Mouse (Mus musculus) ES-CJ7 (cell line): Measurements from ENCODE around the gene Bcl2l10.
"Not testable (repeated sequence)": the region's sequence is repeated elsewhere in the genome, so short reads cannot be mapped to it uniquely, and the experiment has no call there.

Experiments
- DNase-seq: peaks from one replicate; pipeline ENCODE4 v3.0.0; 2011; ENCODE audit warnings: low read depth, low spot score

Bcl2l10 gene

DNA sequence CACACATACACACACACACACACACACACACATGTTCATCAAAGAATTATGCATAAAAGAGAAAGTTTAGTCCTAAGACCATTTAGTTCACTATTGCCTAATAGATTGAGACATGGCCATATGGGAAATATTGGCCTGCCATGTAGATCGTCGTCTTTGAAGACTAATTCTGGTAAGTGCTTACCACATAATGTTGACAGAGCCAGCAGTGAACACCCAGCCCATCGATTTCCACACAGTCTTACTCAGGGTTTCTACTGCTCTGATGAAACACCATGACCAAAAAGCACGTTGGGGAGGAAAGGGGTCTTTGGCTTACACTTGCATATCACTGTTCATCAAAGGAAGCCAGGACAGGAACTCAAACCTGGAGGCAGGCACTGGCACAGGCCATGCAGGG is 5.1 kb upstream of the Bcl2l10 start:
- DNase-seq = no peak

DNA sequence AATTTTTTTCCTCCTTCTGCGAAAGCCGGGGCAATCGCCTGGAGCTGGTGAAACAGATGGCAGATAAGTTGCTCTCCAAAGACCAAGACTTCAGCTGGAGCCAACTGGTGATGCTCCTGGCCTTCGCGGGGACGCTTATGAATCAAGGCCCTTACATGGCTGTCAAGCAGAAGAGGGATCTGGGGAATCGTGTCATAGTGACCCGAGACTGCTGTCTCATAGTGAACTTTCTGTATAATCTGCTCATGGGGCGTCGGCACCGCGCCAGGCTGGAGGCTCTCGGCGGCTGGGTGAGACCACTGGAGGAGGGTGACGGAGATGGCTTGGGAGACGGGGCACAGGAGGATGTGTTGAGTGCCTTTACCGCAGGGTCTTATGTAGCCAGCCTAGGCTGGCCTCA is 508 bp downstream of the Bcl2l10 start:
- no peak for DNase-seq

DNA sequence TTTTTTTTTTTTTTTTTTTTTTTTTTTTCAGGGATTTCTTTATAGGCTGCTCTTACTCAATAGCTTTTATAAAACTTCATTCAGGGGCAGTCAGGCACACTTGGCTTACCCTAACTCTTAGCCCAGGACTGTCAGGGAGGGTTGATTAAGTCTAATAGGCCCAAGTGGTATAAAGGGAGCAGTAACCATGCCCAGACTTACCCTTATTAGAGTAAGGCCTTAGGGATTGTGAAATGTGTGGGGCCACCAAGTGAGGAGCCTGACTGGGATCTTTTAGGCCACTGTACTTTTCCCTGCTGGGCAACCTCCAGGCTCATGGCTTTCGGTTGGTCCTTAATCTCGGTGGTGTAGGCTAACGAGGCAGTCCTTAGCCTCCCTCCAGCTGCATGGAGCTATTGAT is 1.1 kb downstream of the Bcl2l10 start:
- DNase-seq = no peak

DNA sequence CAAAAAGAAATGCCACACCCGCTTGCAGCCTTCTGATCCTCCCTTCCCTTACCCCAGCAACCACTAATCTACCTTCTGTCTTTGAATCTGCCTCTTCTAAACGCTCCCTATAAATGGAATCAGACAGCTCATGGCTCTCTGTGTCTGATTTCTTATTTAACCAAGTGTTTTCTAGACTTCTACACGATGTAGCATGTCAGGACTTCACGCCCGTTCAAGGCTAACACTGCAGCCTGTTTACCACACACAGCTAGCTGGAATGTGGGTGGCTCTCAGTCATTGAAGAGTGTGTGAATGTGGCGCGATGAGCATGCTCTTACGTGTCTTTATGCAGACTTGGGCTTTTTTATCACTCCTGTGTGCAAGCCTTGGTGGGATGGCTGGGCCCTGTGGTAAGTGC is 5.5 kb downstream of the Bcl2l10 start:
- no peak for DNase-seq

DNA sequence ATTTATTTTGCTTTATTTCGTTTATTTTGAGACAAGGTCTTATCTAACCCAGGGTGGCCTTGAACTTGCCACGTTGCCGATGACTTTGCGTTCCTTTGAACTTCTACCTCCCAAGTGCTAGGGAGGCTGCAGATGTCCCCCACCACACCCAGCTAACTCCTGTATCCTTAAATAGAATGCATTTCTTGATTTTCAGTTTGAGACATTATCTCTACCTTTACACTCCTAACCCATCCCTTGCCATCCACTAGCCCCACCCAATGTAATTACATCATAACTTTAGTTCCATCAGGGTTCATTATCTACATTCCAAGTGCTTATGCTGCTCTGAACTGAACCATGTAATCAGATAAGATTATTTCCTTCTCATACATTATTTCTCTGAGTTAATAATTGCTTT is 8.2 kb downstream of the Bcl2l10 start:
- DNase-seq = no peak

DNA sequence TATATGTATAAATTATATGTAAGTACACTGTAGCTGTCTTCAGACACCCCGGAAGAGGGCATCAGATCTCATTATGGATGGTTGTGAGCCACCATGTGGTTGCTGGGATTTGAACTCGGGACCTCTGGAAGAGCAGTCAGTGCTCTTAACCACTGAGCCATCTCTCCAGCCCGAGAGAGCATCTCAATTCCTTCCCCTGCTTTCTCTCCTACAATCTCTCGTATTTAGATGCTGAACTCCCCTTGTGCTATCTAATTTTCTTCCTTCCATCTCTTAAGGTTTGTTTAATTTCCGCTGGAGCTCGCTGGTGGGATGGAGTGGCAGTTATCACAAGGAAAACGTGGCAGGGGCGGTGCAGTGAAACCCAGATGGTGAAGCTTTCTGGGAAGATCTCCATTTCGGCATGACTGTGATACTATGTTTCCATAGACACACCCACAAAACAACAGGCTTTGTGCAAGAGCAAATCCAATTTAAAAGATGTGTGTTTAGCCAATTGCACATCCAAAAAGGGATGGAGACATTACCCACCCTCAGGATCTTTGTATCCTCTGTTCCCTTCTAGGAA is 9.6 kb downstream of the Bcl2l10 start:
- no peak for DNase-seq

DNA sequence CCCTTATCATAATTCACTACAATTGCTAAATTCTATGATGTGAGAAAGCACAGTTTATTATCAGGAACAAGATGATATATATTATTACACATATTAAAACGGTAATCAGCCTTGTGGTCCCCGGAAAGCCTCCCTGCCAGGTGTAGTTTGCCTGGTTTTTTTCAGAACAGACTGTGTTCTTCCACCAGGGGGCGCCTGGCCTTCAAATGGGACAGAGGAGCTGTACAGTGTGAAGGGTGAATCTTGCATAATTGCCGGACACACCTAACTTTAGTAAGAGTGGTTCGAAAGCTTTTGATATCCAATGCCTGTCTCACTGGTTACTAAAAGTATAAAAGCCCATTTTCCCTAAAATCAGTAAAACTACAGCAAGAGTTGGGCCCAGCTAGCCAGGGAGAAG is 14.1 kb downstream of the Bcl2l10 start:
- peak; percentile 78 for DNase-seq

DNA sequence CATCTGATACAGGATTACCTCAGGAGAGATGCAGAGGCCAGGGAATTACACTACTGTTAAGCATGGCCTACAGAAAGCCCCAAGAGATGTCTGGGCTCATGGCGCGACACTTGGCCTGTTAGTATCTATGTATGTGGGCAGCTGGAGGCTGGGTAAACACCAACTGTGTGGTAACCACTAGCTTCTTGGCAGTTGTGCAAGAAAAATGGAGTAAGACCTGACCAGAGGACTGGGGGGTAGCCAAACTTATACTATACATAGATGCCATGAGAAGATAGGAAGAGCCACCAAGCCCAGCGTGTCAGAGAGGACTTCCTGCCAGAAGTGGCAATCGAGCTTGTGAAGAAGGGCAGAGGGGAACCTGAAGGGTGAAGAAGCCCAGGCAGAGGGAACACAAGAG is 14.6 kb downstream of the Bcl2l10 start:
- DNase-seq = no peak

DNA sequence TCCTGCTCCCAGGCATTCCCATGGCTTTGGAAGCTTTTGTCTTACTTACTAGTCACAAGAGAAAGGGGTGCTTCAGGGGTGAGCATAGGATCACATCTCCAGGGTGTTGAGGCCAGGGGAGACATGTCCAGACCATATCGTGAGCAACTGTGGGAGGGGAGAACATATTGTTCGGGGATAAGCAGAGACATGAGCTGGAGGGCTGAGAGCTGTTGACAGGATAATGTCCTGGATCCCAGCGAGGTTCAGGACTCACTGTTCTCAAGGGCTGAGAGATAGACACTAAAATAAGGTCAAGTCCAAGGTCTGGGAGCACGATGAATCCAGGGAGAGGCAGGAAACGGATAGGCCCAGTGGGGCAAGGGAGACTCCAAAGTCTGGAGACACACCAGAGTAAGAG is 15.4 kb downstream of the Bcl2l10 start:
- DNase-seq = no peak

DNA sequence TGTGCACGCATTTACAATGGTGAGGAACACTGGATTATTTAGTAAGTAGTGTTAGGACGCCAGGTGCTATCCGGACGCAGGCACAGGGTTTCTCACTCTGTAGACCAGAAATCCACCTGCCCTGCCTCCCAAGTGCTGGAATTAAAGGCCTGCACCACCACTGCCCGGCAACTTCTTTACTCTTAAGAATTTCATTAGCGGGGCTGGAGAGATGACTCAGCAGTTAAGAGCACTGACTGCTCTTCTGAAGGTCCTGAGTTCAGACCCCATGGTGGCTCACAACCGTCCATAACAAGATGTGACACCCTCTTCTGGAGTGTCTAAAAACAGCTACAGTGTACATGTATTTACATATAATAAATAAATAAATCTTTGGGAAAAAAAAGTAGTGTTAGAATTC is 16.1 kb downstream of the Bcl2l10 start:
- not testable (repeated sequence) for DNase-seq

DNA sequence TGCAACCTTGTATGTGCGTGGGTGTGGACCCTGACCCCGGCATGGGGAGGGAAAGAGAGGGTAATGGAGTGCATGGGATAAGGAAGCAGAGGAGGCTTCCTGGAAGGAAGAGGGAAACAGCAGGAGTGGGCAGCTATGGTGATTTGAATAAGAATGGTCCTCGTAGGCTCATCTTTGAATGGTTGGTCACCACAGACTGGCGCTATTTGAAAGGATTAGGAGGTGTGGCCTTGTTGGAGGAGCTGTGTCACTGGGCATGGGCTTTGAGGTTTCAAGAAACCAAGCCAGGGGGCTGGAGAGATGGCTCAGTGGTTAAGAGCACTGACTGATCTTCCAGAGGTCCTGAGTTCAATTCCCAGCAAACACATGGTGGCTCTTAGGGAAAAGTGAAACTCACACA is 17.6 kb downstream of the Bcl2l10 start:
- DNase-seq = peak; percentile 55

DNA sequence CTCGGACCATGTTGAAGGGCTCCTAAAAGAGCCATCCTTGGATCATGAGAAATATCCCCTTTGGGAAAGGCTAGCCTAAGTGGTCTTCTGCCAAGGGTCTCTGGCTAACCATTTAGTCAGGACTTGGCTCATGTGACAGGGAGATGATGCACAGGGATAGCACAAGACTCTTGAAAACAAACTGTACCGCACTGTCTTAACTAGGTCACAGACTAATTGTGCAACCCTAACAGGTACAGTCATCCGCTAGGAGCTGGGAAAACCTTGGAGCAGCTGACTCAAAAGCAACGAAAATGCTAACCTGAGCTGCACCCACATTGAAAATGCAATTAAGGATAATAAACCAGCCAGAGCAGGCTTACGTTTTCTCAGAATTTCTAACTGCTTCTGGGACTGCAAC is 18.6 kb downstream of the Bcl2l10 start:
- DNase-seq = no peak

DNA sequence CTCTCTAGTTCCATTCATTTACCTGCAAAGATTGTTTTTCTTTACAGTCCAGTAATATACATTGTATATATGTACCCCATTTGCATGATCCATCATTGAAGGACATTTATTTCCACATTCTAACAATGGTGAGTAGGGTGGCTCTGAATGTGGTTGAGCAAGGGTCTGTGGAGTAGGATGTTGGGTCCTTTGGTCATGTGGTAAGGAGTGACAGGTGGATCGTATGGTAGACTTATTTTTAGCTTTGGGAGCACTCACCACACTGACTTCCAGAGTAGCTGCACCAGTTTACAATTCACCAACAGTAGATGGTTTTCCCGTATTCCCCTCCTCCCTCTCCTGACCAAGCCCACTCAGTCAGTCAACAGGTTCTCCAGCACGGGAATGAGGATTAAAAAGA is 21.2 kb downstream of the Bcl2l10 start:
- DNase-seq = no peak

DNA sequence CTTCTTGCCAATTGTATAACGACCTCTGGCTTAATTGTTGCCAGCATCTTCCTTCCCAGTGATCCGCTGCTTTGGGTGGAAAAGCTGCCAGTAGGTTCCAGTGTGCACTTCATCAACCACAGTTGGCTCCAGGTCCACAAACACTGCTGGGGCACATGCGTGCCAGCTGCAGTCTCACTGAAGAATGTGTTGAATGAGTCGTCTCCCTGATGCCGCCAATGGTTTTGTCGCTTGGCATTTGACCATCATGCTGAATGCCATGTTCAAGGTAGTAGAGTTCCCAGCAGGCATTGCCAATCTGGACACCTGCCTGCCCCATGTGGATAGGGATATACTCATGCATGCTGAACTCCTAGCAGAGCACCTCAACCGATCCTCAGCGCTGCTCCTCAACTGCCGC is 28.0 kb downstream of the Bcl2l10 start:
- no peak for DNase-seq

DNA sequence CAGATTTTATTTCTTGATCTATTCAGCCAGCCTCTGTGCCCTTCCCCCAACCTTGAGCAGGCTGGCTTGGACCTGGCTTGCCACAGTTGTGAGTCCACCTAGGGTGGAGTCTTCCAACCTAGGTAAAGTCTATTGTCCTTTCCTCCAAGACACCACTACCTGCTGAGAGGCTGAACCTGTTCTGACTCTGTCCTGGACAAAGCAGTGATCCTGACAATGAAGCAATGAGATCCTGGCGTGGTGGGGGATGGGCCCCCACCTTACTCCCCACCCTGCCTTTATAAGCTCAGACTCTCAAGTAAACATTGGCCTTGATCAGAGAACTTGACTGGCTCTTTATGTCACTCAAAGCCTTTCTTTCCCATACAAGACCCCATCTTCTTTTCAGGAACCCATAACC is 28.9 kb downstream of the Bcl2l10 start:
- DNase-seq = peak; percentile 97

DNA sequence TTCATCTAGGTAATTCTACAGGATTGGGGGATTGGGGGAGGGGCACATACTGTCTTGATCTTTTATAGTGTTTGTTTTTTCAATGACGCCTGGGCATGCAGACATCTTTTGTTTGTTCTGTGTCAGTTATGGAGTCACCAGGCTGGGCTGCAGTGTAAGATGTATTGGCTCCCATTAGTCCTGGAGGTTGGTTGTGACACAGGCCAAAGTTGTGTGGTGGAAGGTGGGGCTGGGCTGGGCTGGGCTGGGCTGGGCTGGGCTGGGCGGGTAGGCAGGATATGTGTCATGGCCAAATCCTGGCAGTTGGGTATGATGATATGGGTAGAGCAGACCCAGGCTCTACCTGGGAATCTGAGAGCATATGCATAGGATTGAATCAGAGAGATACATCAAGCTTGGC is 31.2 kb downstream of the Bcl2l10 start:
- DNase-seq = no peak

DNA sequence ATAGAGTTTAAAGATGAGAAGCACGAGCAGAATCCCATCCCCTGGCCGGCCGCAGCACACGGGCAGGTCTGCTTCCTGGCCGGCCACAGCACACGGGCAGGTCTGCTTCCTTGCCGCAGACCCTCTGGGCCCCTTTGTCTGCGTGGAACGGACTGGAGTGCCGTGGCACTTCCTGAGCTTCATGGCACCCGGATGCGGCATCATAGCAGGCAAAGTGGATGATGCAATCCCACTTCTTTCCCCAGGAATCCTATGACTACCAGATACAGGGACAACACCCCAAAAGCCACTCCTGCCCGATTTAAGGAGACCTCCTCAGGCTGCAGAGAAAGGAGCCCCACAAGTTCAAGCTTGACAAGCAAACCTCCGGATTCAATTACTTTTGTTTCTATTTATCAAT is 35.3 kb downstream of the Bcl2l10 start:
- peak; percentile 68 for DNase-seq

DNA sequence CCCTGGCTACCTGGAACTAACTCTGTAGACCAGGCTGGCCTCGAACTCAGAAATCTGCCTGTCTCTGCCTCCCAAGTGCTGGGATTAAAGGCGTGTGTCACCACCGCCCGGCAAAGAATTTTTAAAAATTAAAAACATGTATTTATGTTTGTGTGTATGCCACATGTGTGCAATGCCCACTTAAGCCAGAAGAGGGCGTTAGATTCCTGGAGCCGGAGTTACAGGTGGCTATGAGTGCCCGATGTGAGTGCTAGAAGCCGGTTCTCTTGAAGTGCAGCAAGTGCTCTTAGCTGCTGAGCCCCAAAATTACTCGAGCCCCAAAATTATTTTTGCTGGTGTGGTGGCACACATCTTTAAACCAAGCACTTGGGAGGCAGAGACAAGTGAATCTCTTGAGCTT is 36.2 kb downstream of the Bcl2l10 start:
- peak; percentile 68 for DNase-seq

DNA sequence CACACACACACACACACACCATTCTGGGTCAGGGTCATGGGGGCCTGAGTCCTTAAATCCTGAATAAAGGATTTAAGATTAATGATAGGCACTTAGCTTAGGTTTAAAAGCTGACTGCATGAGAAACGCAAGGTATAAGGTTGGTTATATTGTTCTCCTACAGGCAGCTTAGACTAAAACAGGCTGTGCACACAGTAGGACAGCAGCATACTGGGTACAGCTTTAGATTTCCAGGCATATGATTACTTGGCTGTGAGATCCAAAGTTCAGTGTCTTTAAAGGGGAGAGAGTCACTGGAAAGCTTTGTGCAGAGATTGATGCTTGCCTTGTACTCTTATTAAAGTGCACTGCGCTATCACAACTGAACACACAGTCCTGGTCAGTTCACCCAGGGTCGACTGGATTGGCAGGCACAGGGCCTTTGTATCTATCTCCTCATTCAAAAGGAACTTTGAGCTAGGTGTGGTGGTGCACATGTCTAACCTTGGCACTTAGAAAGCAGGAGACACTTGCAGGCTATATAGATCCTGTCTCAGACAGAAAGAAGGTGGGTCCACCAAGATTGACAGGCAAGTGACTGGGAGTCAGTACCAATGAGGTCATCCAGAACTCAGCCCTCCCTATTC is 36.9 kb downstream of the Bcl2l10 start:
- no peak for DNase-seq

DNA sequence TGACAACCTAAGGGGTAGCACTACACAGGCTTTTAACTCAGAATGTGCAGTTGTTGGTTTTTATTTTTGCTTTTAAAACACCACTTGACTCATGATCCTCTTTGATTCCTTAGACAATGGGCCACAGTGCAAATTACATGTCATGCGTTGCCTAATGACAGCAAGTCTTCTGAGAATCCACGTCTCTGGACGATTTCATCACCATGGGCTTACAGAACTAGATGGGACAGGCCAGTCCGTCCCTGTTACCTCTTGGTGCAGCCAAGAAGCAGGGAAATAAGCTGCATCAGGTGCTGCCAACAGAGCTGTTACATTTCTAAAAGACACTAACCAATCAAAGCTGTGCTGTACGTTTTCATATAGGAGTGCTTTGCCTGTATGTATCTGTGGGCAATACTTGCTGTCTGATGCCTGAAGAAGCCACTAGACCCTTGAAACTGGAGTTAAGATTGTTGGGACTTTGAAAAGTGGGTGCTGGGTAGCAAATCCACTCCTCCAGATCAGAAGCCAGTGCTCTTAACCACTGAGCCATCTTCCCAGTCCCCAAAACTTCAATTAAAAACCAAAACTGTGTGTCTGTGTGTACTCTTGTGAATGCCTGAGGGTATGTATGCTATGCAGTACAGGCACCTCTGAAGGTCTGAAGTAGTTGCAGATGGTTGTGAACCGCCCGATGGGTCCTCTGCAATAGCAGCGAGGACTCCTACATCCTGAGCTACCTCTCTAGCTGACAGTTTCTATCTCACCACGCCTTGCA is 37.8 kb downstream of the Bcl2l10 start:
- no peak for DNase-seq

DNA sequence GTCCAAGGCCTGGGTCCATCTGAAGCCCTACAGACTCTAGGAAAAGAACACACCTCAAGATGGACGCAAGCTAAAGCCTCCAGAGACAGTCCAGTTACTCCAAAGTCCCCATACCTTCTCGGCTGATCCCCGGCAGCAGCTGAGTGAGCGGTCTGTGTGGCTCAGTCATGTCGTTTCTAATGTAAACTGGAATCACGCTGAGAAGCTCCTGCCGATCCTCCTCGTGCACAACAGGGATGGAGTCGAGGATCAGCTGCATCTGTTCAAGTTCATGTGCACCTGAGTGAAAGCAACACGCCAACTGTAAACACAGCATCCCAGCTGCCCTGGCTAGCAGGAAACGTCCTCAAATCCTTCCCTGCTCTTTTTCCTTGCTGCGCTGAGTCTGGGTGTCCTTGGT is 45.7 kb downstream of the Bcl2l10 start:
- DNase-seq = no peak

DNA sequence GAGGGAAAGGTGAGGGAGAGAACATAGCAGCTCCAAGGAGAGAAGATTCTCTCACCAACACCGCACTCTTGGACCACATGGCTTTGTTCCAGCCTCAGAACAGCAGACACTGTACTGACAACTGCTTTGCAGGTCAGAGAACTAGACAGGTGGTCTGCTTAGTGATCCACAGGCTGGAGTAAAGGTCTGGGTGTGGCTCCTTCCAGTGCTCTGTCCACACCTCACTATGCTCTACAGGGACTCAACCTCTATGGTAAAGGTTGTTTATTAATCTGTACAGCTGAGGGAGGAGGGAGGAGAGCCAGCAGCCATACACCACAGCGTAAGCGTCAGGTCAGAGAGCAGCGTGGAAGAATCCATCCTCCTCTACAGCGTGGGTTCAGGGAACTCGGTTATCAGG is 48.4 kb downstream of the Bcl2l10 start:
- DNase-seq = no peak

DNA sequence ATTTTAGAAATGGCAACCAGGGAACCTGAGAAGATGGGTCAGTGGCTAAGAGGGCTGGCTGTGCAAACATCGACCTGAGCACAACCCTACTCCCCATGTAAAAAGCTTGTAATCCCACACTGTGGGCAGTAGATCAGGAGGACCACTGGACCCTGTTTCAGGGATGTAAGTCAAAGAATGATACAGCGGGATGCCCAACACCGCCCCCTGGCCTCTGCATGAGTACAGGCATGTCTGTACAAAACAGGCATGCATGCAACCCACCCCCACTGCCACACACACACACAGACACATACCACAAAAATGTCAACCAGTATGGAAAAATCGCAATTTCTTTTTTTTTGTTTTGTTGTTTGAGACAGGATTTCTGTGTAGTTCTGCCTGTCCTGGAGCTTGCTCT is 51.5 kb downstream of the Bcl2l10 start:
- no peak for DNase-seq
